Mouse (Mus musculus) embryonic fibroblast, embryonic 13.5 days (primary cell): ENCODE results near the gene Kdelc2.

ENCODE experiments used
- CTCF ChIP-seq: IDR thresholded peaks from 2 replicates; pipeline ENCODE4 v1.5.1; 2011; ENCODE audit warnings: mild to moderate bottlenecking, control low read depth, low read length, moderate library complexity, borderline replicate concordance; ENCODE audit not compliant: insufficient read depth
- POLR2A ChIP-seq: IDR thresholded peaks from 2 replicates; pipeline ENCODE4 v1.6.1; 2011; ENCODE audit warnings: low read depth, mild to moderate bottlenecking, control low read depth, low read length, moderate library complexity

- TF ChIP-seq CTCF (no peak), POLR2A (no peak)
These were observed 41.8 kb upstream of the Kdelc2 start for GRCm38 (mm10) chr9:53341981-53342380.
